Mouse (Mus musculus) heart, embryonic 10.5 days (tissue): ENCODE results near the gene Zp3. TPM values are rescaled to one million over a fixed set of nuclear protein-coding genes. Genes with fewer than 3 reads are reported as not detected.

ENCODE experiments used
- DNase-seq: peaks from one replicate; pipeline ENCODE4 v3.0.0-alpha.2; 2017; ENCODE audit warnings: low spot score
- H3K27ac ChIP-seq: fragments of 300-500 bp; sonication (generic); 2 replicates; pipeline ENCODE4 v1.5.1; 2016; ENCODE audit warnings: mild to moderate bottlenecking
- H3K27me3 ChIP-seq: fragments of 300-500 bp; sonication (generic); 2 replicates; pipeline ENCODE4 v1.6.1; 2016; ENCODE audit warnings: mild to moderate bottlenecking; ENCODE audit not compliant: poor library complexity, insufficient read depth, severe bottlenecking
- H3K36me3 ChIP-seq: fragments of 300-500 bp; sonication (generic); 2 replicates; pipeline ENCODE4 v1.6.1; 2016; ENCODE audit warnings: mild to moderate bottlenecking, moderate library complexity
- H3K4me1 ChIP-seq: fragments of 300-500 bp; sonication (generic); 2 replicates; pipeline ENCODE4 v1.6.1; 2016; ENCODE audit warnings: mild to moderate bottlenecking
- H3K4me3 ChIP-seq: fragments of 300-500 bp; sonication (generic); 2 replicates; pipeline ENCODE4 v1.5.1; 2016; ENCODE audit warnings: mild to moderate bottlenecking, moderate library complexity
- H3K9me3 ChIP-seq: fragments of 300-500 bp; sonication (generic); 2 replicates; pipeline ENCODE4 v1.6.1; 2016; ENCODE audit warnings: mild to moderate bottlenecking, moderate library complexity
- WGBS: fragments of 180-500 bp; shearing (Covaris S2); methylation state at CpG from one replicate; pipeline ENCODE4 v1.1.7; 2016; 5-methylcytosine and 5-hydroxymethylcytosine counted together
- polyA plus RNA-seq: library from polyadenylated mRNA; unstranded; fragments of >200 nt; fragmentation: Nextera tagmentation; extraction: Ambion mirVana; gene quantifications from 2 replicates; pipeline ENCODE4 v1.2.1, GENCODE M21; 2016

Zp3 gene
- polyA plus RNA-seq, 1 experiment from 2014 or later, result not detected

GRCm38 (mm10) chr5:135950710-135951412, 29.0 kb upstream of the Zp3 start:
- H3K27ac ChIP-seq, result peak overlapping the region; percentile 57
- 75% methylated on average over 11 of the region's 11 CpGs for WGBS

GRCm38 (mm10) chr5:135951660-135952059, 28.2 kb upstream of the Zp3 start:
- WGBS, result 83% methylated on average over 2 of the region's 2 CpGs
- H3K36me3 ChIP-seq, result no peaks in the 10 kb centered on the region
- H3K27ac ChIP-seq, result peak overlapping the region; percentile 57; the same call in 1 of the 2 replicates
- no peak overlapping the region for H3K4me3 ChIP-seq
- peaks cover 8% of the 10 kb centered on the region for H3K4me1 ChIP-seq
- H3K9me3 ChIP-seq, result no peaks in the 10 kb centered on the region
- DNase-seq, result no peak
- no peaks in the 10 kb centered on the region for H3K27me3 ChIP-seq

More at GRCm38 (mm10) chr5:135950710-135951412, 29.0 kb upstream of the Zp3 start:
- peaks cover 15% of the 10 kb centered on the region for H3K4me1 ChIP-seq
- DNase-seq, result peak; percentile 85
- no peaks in the 10 kb centered on the region for H3K36me3 ChIP-seq
- no peak overlapping the region for H3K4me3 ChIP-seq
- no peaks in the 10 kb centered on the region for H3K9me3 ChIP-seq
- H3K27me3 ChIP-seq, result no peaks in the 10 kb centered on the region

GRCm38 (mm10) chr5:135952830-135953229, 27.1 kb upstream of the Zp3 start:
- Histone ChIP-seq H3K4me1 (peaks cover 7% of the 10 kb centered on the region), H3K9me3 (no peaks in the 10 kb centered on the region)
- WGBS, result 76% methylated on average over 2 of the region's 2 CpGs

GRCm38 (mm10) chr5:135956300-135957206, 23.3 kb upstream of the Zp3 start:
- no peaks in the 10 kb centered on the region for H3K36me3 ChIP-seq
- no peaks in the 10 kb centered on the region for H3K9me3 ChIP-seq
- H3K27ac ChIP-seq, result peak overlapping the region; percentile 93
- DNase-seq, result no peak
- peak overlapping the region; percentile 49 for H3K4me3 ChIP-seq
- peaks cover 17% of the 10 kb centered on the region; the same call in 1 of the 2 replicates for H3K4me1 ChIP-seq
- WGBS, result 90% methylated on average over 9 of the region's 9 CpGs
- no peaks in the 10 kb centered on the region for H3K27me3 ChIP-seq

More at GRCm38 (mm10) chr5:135952830-135953229, 27.1 kb upstream of the Zp3 start:
- Histone ChIP-seq H3K27me3 (no peaks in the 10 kb centered on the region), H3K27ac (no peak overlapping the region), H3K36me3 (no peaks in the 10 kb centered on the region), H3K4me3 (no peak overlapping the region)
- DNase-seq, result no peak

- peak; percentile 99 for DNase-seq
- H3K27ac ChIP-seq, result peak overlapping the region; percentile 93
- H3K4me3 ChIP-seq, result peak overlapping the region; percentile 49
- H3K9me3 ChIP-seq, result no peaks in the 10 kb centered on the region
- WGBS, result 8% methylated on average over 28 of the region's 28 CpGs
- H3K4me1 ChIP-seq, result peaks cover 24% of the 10 kb centered on the region
- no peaks in the 10 kb centered on the region for H3K36me3 ChIP-seq
- no peaks in the 10 kb centered on the region for H3K27me3 ChIP-seq
These were observed 22.5 kb upstream of the Zp3 start for GRCm38 (mm10) chr5:135957207-135957974.

GRCm38 (mm10) chr5:135958367-135958766, 21.5 kb upstream of the Zp3 start:
- H3K9me3 ChIP-seq, result no peaks in the 10 kb centered on the region
- H3K36me3 ChIP-seq, result no peaks in the 10 kb centered on the region
- H3K4me1 ChIP-seq, result peaks cover 30% of the 10 kb centered on the region
- H3K27ac ChIP-seq, result peak overlapping the region; percentile 93
- H3K27me3 ChIP-seq, result no peaks in the 10 kb centered on the region
- DNase-seq, result no peak
- no peak overlapping the region; the same call in 1 of the 2 replicates for H3K4me3 ChIP-seq
- WGBS, result 87% methylated on average over 4 of the region's 4 CpGs

- Histone ChIP-seq H3K36me3 (no peaks in the 10 kb centered on the region), H3K27me3 (peaks cover 8% of the 10 kb centered on the region), H3K4me3 (no peak overlapping the region), H3K27ac (peak overlapping the region; percentile 2; the same call in 1 of the 2 replicates), H3K9me3 (no peaks in the 10 kb centered on the region), H3K4me1 (peaks cover 31% of the 10 kb centered on the region)
- WGBS, result 91% methylated on average over 7 of the region's 7 CpGs
- DNase-seq, result no peak
These were observed 20.0 kb upstream of the Zp3 start for GRCm38 (mm10) chr5:135959911-135960310.

- no peaks in the 10 kb centered on the region for H3K9me3 ChIP-seq
- DNase-seq, result no peak
- peak overlapping the region; percentile 95 for H3K27ac ChIP-seq
- WGBS, result 92% methylated on average over 15 of the region's 15 CpGs
- peaks cover 19% of the 10 kb centered on the region for H3K27me3 ChIP-seq
- H3K4me1 ChIP-seq, result peaks cover 38% of the 10 kb centered on the region
- no peaks in the 10 kb centered on the region for H3K36me3 ChIP-seq
- H3K4me3 ChIP-seq, result peak overlapping the region; percentile 68; the same call in 1 of the 2 replicates
These were observed 18.8 kb upstream of the Zp3 start for GRCm38 (mm10) chr5:135960909-135961635.

- under 1% methylated on average over 11 of the region's 11 CpGs for WGBS
- Histone ChIP-seq H3K4me3 (peak overlapping the region; percentile 68), H3K36me3 (no peaks in the 10 kb centered on the region), H3K4me1 (peaks cover 38% of the 10 kb centered on the region), H3K9me3 (no peaks in the 10 kb centered on the region), H3K27me3 (peaks cover 19% of the 10 kb centered on the region), H3K27ac (peak overlapping the region; percentile 95)
- DNase-seq, result no peak
These were observed 17.8 kb upstream of the Zp3 start for GRCm38 (mm10) chr5:135962125-135962491.

GRCm38 (mm10) chr5:135962492-135963279, 17.2 kb upstream of the Zp3 start:
- Histone ChIP-seq H3K4me1 (peaks cover 38% of the 10 kb centered on the region), H3K9me3 (no peaks in the 10 kb centered on the region), H3K27ac (peak overlapping the region; percentile 95), H3K36me3 (no peaks in the 10 kb centered on the region), H3K4me3 (peak overlapping the region; percentile 68), H3K27me3 (peaks cover 19% of the 10 kb centered on the region)
- under 1% methylated on average over 64 of the region's 64 CpGs for WGBS
- DNase-seq, result peak; percentile 100

GRCm38 (mm10) chr5:135963280-135963627, 16.6 kb upstream of the Zp3 start:
- Histone ChIP-seq H3K27me3 (peaks cover 19% of the 10 kb centered on the region), H3K4me1 (peaks cover 36% of the 10 kb centered on the region), H3K27ac (peak overlapping the region; percentile 95), H3K4me3 (peak overlapping the region; percentile 68), H3K9me3 (no peaks in the 10 kb centered on the region), H3K36me3 (no peaks in the 10 kb centered on the region)
- DNase-seq, result no peak
- WGBS, result 6% methylated on average over 6 of the region's 6 CpGs
